Mouse (Mus musculus) MEL (cell line): ENCODE results near the gene Tmem178b. TPM values are rescaled to one million over a fixed set of nuclear protein-coding genes. Genes with fewer than 3 reads are reported as not detected.

ENCODE experiments used
- DNase-seq: peaks from one replicate; pipeline ENCODE4 v3.0.0; 2011; ENCODE audit warnings: low read depth, low spot score
- H3K27ac ChIP-seq: 2 replicates; pipeline ENCODE4 v1.5.1; 2012; ENCODE audit warnings: low read depth, mild to moderate bottlenecking, control low read depth, low read length, moderate library complexity; ENCODE audit not compliant: control insufficient read depth
- H3K27me3 ChIP-seq, 2 experiments: fragments of 150-350 bp in 1 of 2; sonication (generic) in 1 of 2; 2 replicates each; pipeline ENCODE4 v1.6.1; 2012; ENCODE audit warnings: low read length in 2 of 2, mild to moderate bottlenecking in 2 of 2, improper control_type of control experiment in 1 of 2, moderate library complexity in 1 of 2; ENCODE audit not compliant: insufficient read depth in 2 of 2, control insufficient read depth in 1 of 2
- H3K36me3 ChIP-seq, 2 experiments: 2 replicates each; pipeline ENCODE4 v1.6.1; 2012 to 2014; ENCODE audit warnings: low read length in 2 of 2, improper control_type of control experiment in 1 of 2, inconsistent platforms in 1 of 2, mild to moderate bottlenecking in 1 of 2; ENCODE audit not compliant: insufficient read depth in 2 of 2, control insufficient read depth in 1 of 2
- H3K4me1 ChIP-seq, 2 experiments: fragments of 150-350 bp in 1 of 2; sonication (generic) in 1 of 2; 2 replicates each; pipeline ENCODE4 v1.6.1; 2012; ENCODE audit warnings: low read length in 2 of 2, improper control_type of control experiment in 1 of 2, mild to moderate bottlenecking in 1 of 2; ENCODE audit not compliant: insufficient read depth in 2 of 2, control insufficient read depth in 1 of 2
- H3K4me3 ChIP-seq, 2 experiments: fragments of 150-350 bp in 1 of 2; sonication (generic) in 1 of 2; 2 replicates each; pipeline ENCODE4 v1.5.1; 2012; ENCODE audit warnings: low read depth in 2 of 2, low read length in 2 of 2, mild to moderate bottlenecking in 2 of 2, moderate library complexity in 2 of 2, control low read depth in 1 of 2, improper control_type of control experiment in 1 of 2; ENCODE audit not compliant: control insufficient read depth in 1 of 2, insufficient read depth in 1 of 2
- H3K79me2 ChIP-seq: 2 replicates; pipeline ENCODE4 v1.6.1; 2012; ENCODE audit warnings: mild to moderate bottlenecking, low read length, moderate library complexity; ENCODE audit not compliant: control insufficient read depth, poor library complexity, insufficient read depth
- H3K9ac ChIP-seq: 2 replicates; pipeline ENCODE4 v1.6.1; 2012; ENCODE audit warnings: low read depth, mild to moderate bottlenecking, control low read depth, low read length, moderate library complexity; ENCODE audit not compliant: control insufficient read depth, poor library complexity, severe bottlenecking
- H3K9me3 ChIP-seq: fragments of 150-350 bp; sonication (generic); replicated peaks from 2 replicates; pipeline ENCODE4 v1.6.1; 2012; ENCODE audit warnings: mild to moderate bottlenecking, low read length, improper control_type of control experiment, moderate library complexity; ENCODE audit not compliant: insufficient read depth
- BHLHE40 ChIP-seq: IDR thresholded peaks from 2 replicates; pipeline ENCODE4 v1.6.1; 2012; ENCODE audit warnings: low read depth, mild to moderate bottlenecking, inconsistent platforms, low read length, improper control_type of control experiment, borderline replicate concordance
- CHD2 ChIP-seq: IDR thresholded peaks from 2 replicates; pipeline ENCODE4 v1.6.1; 2011; ENCODE audit warnings: low read length, improper control_type of control experiment
- CTCF ChIP-seq, 3 experiments: IDR thresholded peaks in 2 of 3; conservative IDR thresholded peaks in 1 of 3; 2 replicates each; pipeline ENCODE4 v1.5.1; 2011 to 2012; ENCODE audit warnings: low read length in 3 of 3, low read depth in 2 of 3, mild to moderate bottlenecking in 2 of 3, improper control_type of control experiment in 1 of 3, inconsistent platforms in 1 of 3, mixed read lengths in 1 of 3, moderate library complexity in 1 of 3; ENCODE audit not compliant: control insufficient read depth in 1 of 3, insufficient read depth in 1 of 3, poor library complexity in 1 of 3, severe bottlenecking in 1 of 3
- E2F4 ChIP-seq: IDR thresholded peaks from 2 replicates; pipeline ENCODE4 v1.6.1; 2011; ENCODE audit warnings: low read depth, low read length, improper control_type of control experiment, borderline replicate concordance
- ELF1 ChIP-seq: IDR thresholded peaks from 2 replicates; pipeline ENCODE4 v1.6.1; 2014; ENCODE audit warnings: low read depth, mild to moderate bottlenecking, inconsistent platforms, low read length, improper control_type of control experiment, moderate library complexity
- HCFC1 ChIP-seq: IDR thresholded peaks from 2 replicates; pipeline ENCODE4 v1.6.1; 2012; ENCODE audit warnings: low read depth, mild to moderate bottlenecking, inconsistent platforms, low read length, improper control_type of control experiment, moderate library complexity
- MAX ChIP-seq: IDR thresholded peaks from 2 replicates; pipeline ENCODE4 v1.6.1; 2011; ENCODE audit warnings: low read length, improper control_type of control experiment
- MEF2A ChIP-seq: IDR thresholded peaks from 2 replicates; pipeline ENCODE4 v1.6.1; 2014; ENCODE audit warnings: low read depth, mild to moderate bottlenecking, inconsistent platforms, low read length, improper control_type of control experiment; ENCODE audit not compliant: poor library complexity, insufficient replicate concordance, severe bottlenecking; ENCODE audit errors: extremely low read depth
- NRF1 ChIP-seq: IDR thresholded peaks from 2 replicates; pipeline ENCODE4 v1.6.1; 2014; ENCODE audit warnings: low read depth, mild to moderate bottlenecking, inconsistent platforms, low read length, improper control_type of control experiment, moderate library complexity; ENCODE audit not compliant: poor library complexity, insufficient read depth, severe bottlenecking
- POLR2AphosphoS2 ChIP-seq: IDR thresholded peaks from 2 replicates; pipeline ENCODE4 v1.6.1; 2011; ENCODE audit warnings: low read length, improper control_type of control experiment
- SMC3 ChIP-seq: IDR thresholded peaks from 2 replicates; pipeline ENCODE4 v1.6.1; 2011; ENCODE audit warnings: low read depth, low read length, improper control_type of control experiment
- TAL1 ChIP-seq: IDR thresholded peaks from 2 replicates; pipeline ENCODE4 v1.6.1; 2012; ENCODE audit warnings: mild to moderate bottlenecking, inconsistent platforms, low read length, moderate library complexity, mixed read lengths
- TBP ChIP-seq: IDR thresholded peaks from 2 replicates; pipeline ENCODE4 v1.8.0; 2011; ENCODE audit warnings: low read depth, low read length, improper control_type of control experiment
- USF2 ChIP-seq, 2 experiments: IDR thresholded peaks; 2 replicates each; pipeline ENCODE4 v1.6.1; 2011 to 2012; ENCODE audit warnings: improper control_type of control experiment in 2 of 2, low read length in 2 of 2, borderline replicate concordance in 1 of 2, inconsistent platforms in 1 of 2, low read depth in 1 of 2, mild to moderate bottlenecking in 1 of 2; ENCODE audit not compliant: insufficient read depth in 1 of 2
- ZKSCAN1 ChIP-seq: IDR thresholded peaks from 2 replicates; pipeline ENCODE4 v1.6.1; 2012; ENCODE audit warnings: low read depth, mild to moderate bottlenecking, inconsistent platforms, low read length, improper control_type of control experiment, moderate library complexity
- ZMIZ1 ChIP-seq: IDR thresholded peaks from 2 replicates; pipeline ENCODE4 v1.6.1; 2012; ENCODE audit warnings: low read depth, mild to moderate bottlenecking, inconsistent platforms, low read length, improper control_type of control experiment, moderate library complexity
- polyA plus RNA-seq, 2 experiments: library from polyadenylated mRNA; stranded (reverse) in 1 of 2; unstranded in 1 of 2; fragments of >175 nt in 1 of 2; fragments of >200 nt in 1 of 2; gene quantifications; 2 replicates each; pipeline versions ENCODE4 v1.2.1 to v1.2.4; 2012; ENCODE audit warnings: low replicate concordance in 2 of 2, low read depth in 1 of 2; ENCODE audit not compliant: insufficient read length in 2 of 2, insufficient read depth in 1 of 2, missing spikeins in 1 of 2
- total RNA-seq: library from RNA; depleted of rRNA; stranded (reverse); fragments of 300-350 nt; gene quantifications from 2 replicates; pipeline ENCODE4 v1.2.3, GENCODE M21; 2012

Gene Tmem178b
- total and polyA plus RNA-seq, 3 experiments = not detected

DNA sequence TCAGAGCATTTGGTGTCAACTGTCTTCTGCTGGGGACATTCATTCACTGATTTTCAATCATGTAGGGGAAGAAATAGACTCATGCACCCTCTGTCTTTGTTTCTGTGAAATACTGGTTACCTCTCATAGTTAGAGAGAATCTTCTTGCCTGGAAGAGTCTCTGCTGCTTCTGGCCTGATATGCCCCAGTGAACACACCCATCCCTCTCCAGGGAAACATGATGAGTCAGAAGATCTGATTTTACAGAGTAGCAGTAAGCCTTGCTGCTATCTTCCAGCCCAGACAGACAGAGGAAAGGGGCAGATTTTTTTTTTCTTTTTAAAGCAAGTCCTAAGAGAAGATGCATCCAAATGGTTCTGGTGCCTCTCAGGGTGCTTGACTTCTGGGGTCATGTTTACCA is 376.9 kb downstream of the Tmem178b start:
- Histone ChIP-seq H3K4me3 (no peak overlapping the region), H3K27me3 (no peaks in the 10 kb centered on the region), H3K4me1 (no peaks in the 10 kb centered on the region), H3K9me3 (no peaks in the 10 kb centered on the region), H3K36me3 (no peaks in the 10 kb centered on the region), H3K79me2 (no peaks in the 10 kb centered on the region), H3K27ac (no peak overlapping the region), H3K9ac (no peak overlapping the region)
- DNase-seq = no peak
- no peak for TF ChIP-seq POLR2AphosphoS2

DNA sequence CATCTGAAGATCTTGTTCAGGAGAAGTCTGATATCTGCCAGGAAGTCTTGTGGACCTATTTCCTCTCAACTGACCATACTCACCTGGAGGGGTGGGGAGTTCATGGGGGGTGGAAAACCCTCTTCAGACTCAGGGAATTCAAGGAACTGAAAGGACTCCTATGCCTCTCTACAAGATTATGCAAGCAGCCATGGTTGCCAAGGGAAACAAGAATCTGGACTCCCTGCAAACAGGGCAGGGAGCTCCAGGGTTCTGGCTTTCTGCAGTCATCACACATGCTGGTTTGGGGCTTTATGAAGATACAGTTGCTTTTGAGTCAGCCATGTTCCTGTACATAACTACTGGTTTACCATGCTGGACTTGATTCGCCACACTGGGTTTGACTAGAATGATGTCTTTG is 390.6 kb downstream of the Tmem178b start:
- Histone ChIP-seq H3K4me1 (no peaks in the 10 kb centered on the region), H3K4me3 (no peak overlapping the region), H3K36me3 (no peaks in the 10 kb centered on the region), H3K9ac (no peak overlapping the region), H3K27ac (no peak overlapping the region), H3K9me3 (no peaks in the 10 kb centered on the region), H3K79me2 (no peaks in the 10 kb centered on the region), H3K27me3 (no peaks in the 10 kb centered on the region)
- TF ChIP-seq HCFC1 (no peak), ELF1 (no peak)
- DNase-seq = no peak

DNA sequence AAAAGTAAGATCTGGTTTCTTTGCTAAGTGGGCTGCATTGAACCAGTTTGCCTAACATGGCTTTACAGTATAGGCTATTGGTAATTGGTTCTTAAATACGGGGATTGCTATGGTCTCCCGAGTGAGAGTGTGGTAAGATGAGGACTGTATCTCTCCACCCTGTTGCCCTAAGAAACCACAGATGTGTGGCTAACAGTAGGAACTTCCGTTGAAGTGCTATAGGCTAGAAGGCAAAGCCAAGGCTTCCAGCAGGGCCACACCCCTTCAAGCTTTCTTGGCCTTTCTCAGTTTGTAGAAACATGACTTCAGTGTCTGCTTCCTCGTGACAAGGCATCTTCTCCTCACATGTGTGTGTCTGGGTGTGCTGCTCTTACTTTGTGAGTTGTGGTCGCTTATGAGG is 427.6 kb downstream of the Tmem178b start:
- Histone ChIP-seq H3K9ac (no peak overlapping the region), H3K36me3 (no peaks in the 10 kb centered on the region), H3K9me3 (no peaks in the 10 kb centered on the region), H3K27ac (no peak overlapping the region), H3K79me2 (no peaks in the 10 kb centered on the region), H3K27me3 (0 out of 4 replicates have a peak, but pooled peaks cover 0 to 1% of the 10 kb centered on the region in 2 experiments), H3K4me3 (no peak overlapping the region), H3K4me1 (no peaks in the 10 kb centered on the region)
- TF ChIP-seq TBP = no peak
- TF ChIP-seq SMC3 = no peak
- TF ChIP-seq CTCF (IDR thresholded peaks at IDR 0.05 in 2 of 3, conservative IDR thresholded peaks at IDR 0.05 in 1 of 3; ENCODE audit: control insufficient read depth in 1 of 3, insufficient read depth in 1 of 3, low read depth in 2 of 3, low read length in 3 of 3, poor library complexity in 1 of 3, severe bottlenecking in 1 of 3) = no peak
- TF ChIP-seq NRF1 = no peak
- no peak for TF ChIP-seq CHD2
- no peak for TF ChIP-seq MEF2A
- no peak for TF ChIP-seq USF2 (IDR thresholded peaks at IDR 0.05; ENCODE audit: borderline replicate concordance in 1 of 2, insufficient read depth in 1 of 2, low read depth in 1 of 2, low read length in 2 of 2)
- TF ChIP-seq E2F4 = no peak
- TF ChIP-seq ZKSCAN1 = no peak
- no peak for TF ChIP-seq MAX
- TF ChIP-seq ZMIZ1 = no peak
- TF ChIP-seq BHLHE40 = no peak
- no peak for TF ChIP-seq TAL1
- DNase-seq = peak; percentile 15
